Mouse (Mus musculus) lung, postnatal 0 days (tissue): ENCODE measurements at regions not wholly inside any gene's neighbourhood (a gene's known extent, or its start where the extent isn't known, plus 50 kb on each side); places are given as distances from the start of the nearest gene placed in this dataset.

Experiments used
- CTCF ChIP-seq: IDR thresholded peaks from 2 replicates; pipeline ENCODE4 v1.5.1; 2016; ENCODE audit warnings: antibody characterized with exemption, mild to moderate bottlenecking
- EP300 ChIP-seq: IDR thresholded peaks from 2 replicates; pipeline ENCODE4 v1.6.1; 2016; ENCODE audit warnings: antibody characterized with exemption, mild to moderate bottlenecking, control low read depth

DNA sequence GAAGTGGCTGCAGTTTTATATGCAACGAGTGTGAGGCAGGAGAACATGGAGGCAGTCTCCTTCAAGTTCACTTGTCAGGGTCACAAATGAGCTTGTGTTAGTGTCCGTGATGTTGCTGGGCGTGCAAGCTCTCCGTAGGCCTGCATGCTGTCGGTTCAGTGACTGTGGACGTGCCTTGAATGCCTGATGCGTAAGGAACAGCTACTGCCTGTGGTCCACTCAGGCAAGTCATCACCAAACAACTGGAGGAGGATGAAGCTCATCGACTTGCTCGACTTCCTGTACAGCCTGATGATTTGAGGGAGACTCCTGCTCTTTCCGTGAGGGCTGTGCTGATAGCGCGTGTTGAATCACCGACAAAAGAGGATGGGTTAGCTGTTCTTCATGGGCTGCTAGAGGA is 281.9 kb upstream of the Cnr1 start:
- TF ChIP-seq CTCF = no peak
- TF ChIP-seq EP300 = no peak
